Mouse (Mus musculus) intestine, embryonic 16.5 days (tissue): ENCODE data around the gene Efs. TPM values are rescaled to one million over a fixed set of nuclear protein-coding genes. Genes with fewer than 3 reads are reported as not detected.
"Not testable (repeated sequence)": the region's sequence is repeated elsewhere in the genome, so short reads cannot be mapped to it uniquely, and the experiment has no call there.

Source experiments
- ATAC-seq: fragments of 200-750 bp; cut with Nextera tagmentation; 2 replicates; pipeline ENCODE4 v1.8.0; 2017; ENCODE audit warnings: moderate TSS enrichment, moderate library complexity
- H3K27ac ChIP-seq: fragments of 300-500 bp; sonication (generic); 2 replicates; pipeline ENCODE4 v1.5.1; 2014; ENCODE audit warnings: mild to moderate bottlenecking, low read length
- H3K27me3 ChIP-seq: fragments of 300-500 bp; sonication (generic); replicated peaks from 2 replicates; pipeline ENCODE4 v1.6.1; 2014; ENCODE audit warnings: low read length, control low read depth, mixed read lengths; ENCODE audit not compliant: control insufficient read depth, insufficient read depth
- H3K36me3 ChIP-seq: fragments of 300-500 bp; sonication (generic); 2 replicates; pipeline ENCODE4 v1.6.1; 2014; ENCODE audit warnings: low read length, control low read depth; ENCODE audit not compliant: control insufficient read depth, insufficient read depth
- H3K4me1 ChIP-seq: fragments of 300-500 bp; sonication (generic); 2 replicates; pipeline ENCODE4 v1.6.1; 2014; ENCODE audit warnings: low read length, control low read depth, mixed read lengths; ENCODE audit not compliant: control insufficient read depth, insufficient read depth
- H3K4me2 ChIP-seq: fragments of 300-500 bp; sonication (generic); 2 replicates; pipeline ENCODE4 v1.6.1; 2014; ENCODE audit warnings: low read depth, low read length, control low read depth
- H3K4me3 ChIP-seq: fragments of 300-500 bp; sonication (generic); 2 replicates; pipeline ENCODE4 v1.5.1; 2014; ENCODE audit warnings: mild to moderate bottlenecking, low read length
- H3K9ac ChIP-seq: fragments of 300-500 bp; sonication (generic); 2 replicates; pipeline ENCODE4 v1.6.1; 2014; ENCODE audit warnings: low read depth, low read length
- H3K9me3 ChIP-seq: fragments of 300-500 bp; sonication (generic); 2 replicates; pipeline ENCODE4 v1.6.1; 2016; ENCODE audit warnings: low read length, control low read depth; ENCODE audit not compliant: control insufficient read depth
- WGBS: fragments of 180-500 bp; shearing (Covaris S2); extraction: QIAGEN DNeasy Blood & Tissue Kit; methylation state at CpG from one replicate; pipeline ENCODE4 v1.1.7; 2014; 5-methylcytosine and 5-hydroxymethylcytosine counted together
- polyA plus RNA-seq: library from polyadenylated mRNA; unstranded; fragments of >200 nt; fragmentation: Nextera tagmentation; extraction: Ambion mirVana; gene quantifications from 2 replicates; pipeline ENCODE4 v1.2.1, GENCODE M21; 2015

Gene Efs
- polyA plus RNA-seq, 1 experiment from 2014 or later = 17.1 TPM

DNA sequence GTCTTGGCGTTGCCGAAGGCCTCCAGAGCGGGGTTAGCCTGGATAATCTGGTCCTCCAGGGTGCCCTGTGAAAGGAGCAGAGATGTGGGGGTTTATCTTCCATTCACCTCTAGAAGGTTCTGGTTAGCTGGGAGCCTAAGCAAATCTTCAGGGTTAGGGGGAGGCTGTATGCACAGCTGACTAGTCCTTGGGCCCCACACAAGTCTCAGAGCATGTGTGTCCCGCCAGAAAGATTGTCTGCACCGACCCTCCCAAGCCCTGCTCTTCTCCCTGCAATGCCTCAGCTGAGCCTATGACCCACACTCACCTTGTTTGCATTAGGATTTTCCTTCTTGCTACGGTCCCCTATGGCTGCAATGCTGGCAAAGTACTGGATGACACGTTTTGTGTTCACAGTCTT lies 36.8 kb upstream of the Efs start:
- WGBS = 72% methylated on average over 7 of the region's 7 CpGs

GRCm38 (mm10) chr14:54961487-54961886 lies 35.6 kb upstream of the Efs start:
- Histone ChIP-seq H3K27me3 (no peaks in the 10 kb centered on the region), H3K4me3 (no peak overlapping the region), H3K4me1 (no peaks in the 10 kb centered on the region), H3K9me3 (no peaks in the 10 kb centered on the region), H3K27ac (no peak overlapping the region), H3K4me2 (no peak overlapping the region), H3K36me3 (no peaks in the 10 kb centered on the region), H3K9ac (no peak overlapping the region)
- no peak for ATAC-seq
- 77% methylated on average over 5 of the region's 5 CpGs for WGBS

More for the DNA sequence above, 36.8 kb upstream of the Efs start:
- Histone ChIP-seq H3K4me3 (no peak overlapping the region), H3K36me3 (no peaks in the 10 kb centered on the region), H3K9ac (no peak overlapping the region), H3K9me3 (no peaks in the 10 kb centered on the region), H3K27ac (no peak overlapping the region), H3K27me3 (no peaks in the 10 kb centered on the region), H3K4me1 (no peaks in the 10 kb centered on the region), H3K4me2 (no peak overlapping the region)
- no peak for ATAC-seq

GRCm38 (mm10) chr14:54960769-54961168 lies 34.8 kb upstream of the Efs start:
- H3K9me3 ChIP-seq = no peaks in the 10 kb centered on the region
- no peak for ATAC-seq
- no peak overlapping the region for H3K27ac ChIP-seq
- H3K9ac ChIP-seq = no peak overlapping the region
- no peak overlapping the region for H3K4me2 ChIP-seq
- no peaks in the 10 kb centered on the region for H3K27me3 ChIP-seq
- H3K36me3 ChIP-seq = no peaks in the 10 kb centered on the region
- no peak overlapping the region for H3K4me3 ChIP-seq
- H3K4me1 ChIP-seq = no peaks in the 10 kb centered on the region
- WGBS = 69% methylated on average over 10 of the region's 10 CpGs

DNA sequence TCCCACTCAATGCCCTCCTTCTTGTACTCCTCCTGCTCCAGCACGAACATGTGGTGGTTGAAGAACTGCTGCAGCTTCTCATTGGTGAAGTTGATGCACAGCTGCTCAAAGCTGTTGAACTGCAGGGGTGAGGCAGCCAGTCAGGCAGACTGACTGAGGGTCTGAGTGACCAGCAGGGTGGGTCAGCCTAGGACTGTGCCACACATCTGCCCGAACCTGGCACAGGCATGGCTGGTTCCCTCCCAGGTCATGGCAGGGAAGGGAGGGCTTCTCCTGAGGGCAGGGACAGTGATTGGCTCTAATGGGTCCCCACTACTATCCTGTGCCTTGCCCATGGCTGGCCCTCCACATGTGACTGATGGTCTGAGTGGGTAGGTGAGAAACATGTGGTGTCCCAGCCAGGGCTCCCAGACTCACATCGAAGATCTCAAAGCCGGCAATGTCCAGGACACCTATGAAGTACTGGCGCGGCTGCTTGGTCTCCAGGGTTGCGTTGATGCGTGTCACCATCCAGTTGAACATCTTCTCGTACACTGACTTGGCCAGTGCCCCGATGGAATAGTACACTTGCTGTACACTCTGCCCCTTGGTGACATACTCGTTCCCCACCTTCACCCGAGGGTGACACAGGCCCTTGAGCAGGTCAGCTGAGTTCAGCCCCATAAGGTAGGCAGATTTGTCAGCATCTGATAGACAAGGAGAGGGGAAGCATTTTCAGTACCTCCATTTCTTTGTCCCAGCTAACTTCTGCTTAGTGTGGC lies 34.1 kb upstream of the Efs start:
- not testable (repeated sequence) for ATAC-seq, H3K4me2 ChIP-seq, H3K9me3 ChIP-seq

GRCm38 (mm10) chr14:54959197-54959596 lies 33.3 kb upstream of the Efs start:
- H3K27ac ChIP-seq = no peak overlapping the region
- H3K4me1 ChIP-seq = no peaks in the 10 kb centered on the region
- H3K27me3 ChIP-seq = no peaks in the 10 kb centered on the region
- H3K4me3 ChIP-seq = no peak overlapping the region
- 84% methylated on average over 3 of the region's 3 CpGs for WGBS
- H3K9ac ChIP-seq = no peak overlapping the region
- no peaks in the 10 kb centered on the region for H3K9me3 ChIP-seq
- no peak for ATAC-seq
- no peak overlapping the region for H3K4me2 ChIP-seq
- H3K36me3 ChIP-seq = no peaks in the 10 kb centered on the region

More for the DNA sequence above, 34.1 kb upstream of the Efs start:
- WGBS = 91% methylated on average over 12 of the region's 12 CpGs
- H3K27me3 ChIP-seq, H3K4me1 ChIP-seq, H3K4me3 ChIP-seq, H3K36me3 ChIP-seq, H3K27ac ChIP-seq, H3K9ac ChIP-seq: not testable (repeated sequence)

GRCm38 (mm10) chr14:54958503-54958902 lies 32.6 kb upstream of the Efs start:
- Histone ChIP-seq H3K27ac (no peak overlapping the region), H3K9me3 (no peaks in the 10 kb centered on the region), H3K4me1 (no peaks in the 10 kb centered on the region), H3K9ac (no peak overlapping the region), H3K36me3 (no peaks in the 10 kb centered on the region), H3K4me2 (no peak overlapping the region), H3K27me3 (no peaks in the 10 kb centered on the region), H3K4me3 (no peak overlapping the region)
- 83% methylated on average over 4 of the region's 4 CpGs for WGBS
- no peak for ATAC-seq

- H3K4me1 ChIP-seq = no peaks in the 10 kb centered on the region
- no peak for ATAC-seq
- H3K27me3 ChIP-seq = no peaks in the 10 kb centered on the region
- no peak overlapping the region for H3K9ac ChIP-seq
- H3K27ac ChIP-seq = no peak overlapping the region
- WGBS = 83% methylated on average over 9 of the region's 9 CpGs
- H3K36me3 ChIP-seq = no peaks in the 10 kb centered on the region
- no peak overlapping the region for H3K4me3 ChIP-seq
- H3K9me3 ChIP-seq = no peaks in the 10 kb centered on the region
- H3K4me2 ChIP-seq = no peak overlapping the region
These were observed 30.6 kb upstream of the Efs start for GRCm38 (mm10) chr14:54956533-54956932.

DNA sequence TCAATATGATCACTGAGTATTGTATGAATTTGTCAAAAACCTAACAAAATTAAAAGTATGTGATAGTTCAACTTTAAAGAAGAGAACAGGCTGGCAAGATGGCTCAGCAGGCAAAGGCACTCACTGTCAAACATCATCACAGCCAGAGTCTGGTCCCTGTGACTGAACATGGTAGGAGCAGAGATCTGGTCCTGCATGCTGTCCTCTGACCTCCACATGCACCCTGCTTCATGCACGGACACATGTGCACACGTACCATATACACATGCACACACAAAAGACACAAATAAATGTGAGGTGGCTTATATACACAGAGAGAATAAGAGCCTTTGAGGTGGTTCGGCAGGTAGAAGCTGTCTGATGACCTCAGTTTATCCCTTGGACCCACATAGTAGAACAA lies 29.6 kb upstream of the Efs start:
- no peak overlapping the region for H3K4me2 ChIP-seq
- H3K4me1 ChIP-seq = no peaks in the 10 kb centered on the region
- H3K9me3 ChIP-seq = no peaks in the 10 kb centered on the region
- H3K4me3 ChIP-seq = no peak overlapping the region
- no peak overlapping the region for H3K9ac ChIP-seq
- no peak overlapping the region for H3K27ac ChIP-seq
- no peak for ATAC-seq
- 81% methylated on average over 3 of the region's 3 CpGs for WGBS
- H3K36me3 ChIP-seq = no peaks in the 10 kb centered on the region
- no peaks in the 10 kb centered on the region for H3K27me3 ChIP-seq

- Histone ChIP-seq H3K9ac (no peak overlapping the region), H3K4me2 (no peak overlapping the region), H3K27ac (no peak overlapping the region), H3K4me1 (no peaks in the 10 kb centered on the region), H3K36me3 (no peaks in the 10 kb centered on the region), H3K27me3 (no peaks in the 10 kb centered on the region), H3K4me3 (no peak overlapping the region), H3K9me3 (no peaks in the 10 kb centered on the region)
- 73% methylated on average over 3 of the region's 3 CpGs for WGBS
- no peak for ATAC-seq
These were observed 28.5 kb upstream of the Efs start for GRCm38 (mm10) chr14:54954474-54954873.

DNA sequence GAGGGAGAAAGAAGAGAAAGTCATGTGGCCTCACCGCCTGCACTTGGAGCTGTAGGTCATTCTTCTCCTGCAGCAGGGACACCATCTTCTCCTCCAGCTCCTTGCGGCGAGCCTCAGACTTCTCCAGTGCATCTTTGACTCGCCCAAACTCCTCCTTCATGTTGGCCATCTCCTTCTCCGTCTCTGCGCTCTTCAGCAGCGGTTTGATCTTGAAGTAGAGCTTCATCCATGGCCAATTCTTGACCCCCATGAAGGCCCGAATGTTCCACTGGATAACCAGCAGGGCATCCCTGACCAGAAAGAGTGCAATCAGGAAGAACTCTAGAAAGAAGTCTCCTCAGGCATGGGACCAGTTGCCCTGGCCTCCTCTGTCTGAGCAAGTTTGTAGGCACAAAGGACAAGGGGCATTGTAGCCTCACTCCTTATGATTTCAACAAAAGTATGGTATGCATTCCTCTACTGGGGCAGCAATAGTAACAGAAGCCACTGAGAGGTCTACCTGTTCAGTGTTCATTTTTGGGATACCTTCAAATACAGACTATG lies 27.8 kb upstream of the Efs start:
- Histone ChIP-seq H3K9ac (no peak overlapping the region), H3K4me2 (no peak overlapping the region), H3K4me1 (no peaks in the 10 kb centered on the region), H3K9me3 (no peaks in the 10 kb centered on the region), H3K36me3 (no peaks in the 10 kb centered on the region), H3K27ac (no peak overlapping the region), H3K4me3 (no peak overlapping the region), H3K27me3 (no peaks in the 10 kb centered on the region)
- no peak for ATAC-seq
- 89% methylated on average over 8 of the region's 8 CpGs for whole genome bisulfite sequencing
